Mouse (Mus musculus) 3134 (cell line): ENCODE measurements around the gene 4930579F01Rik.
"Not testable (repeated sequence)": the region's sequence is repeated elsewhere in the genome, so short reads cannot be mapped to it uniquely, and the experiment has no call there.

ENCODE experiments used
- DNase-seq: peaks from one replicate; pipeline ENCODE4 v3.0.0-alpha.2; 2011; ENCODE audit warnings: low spot score; ENCODE audit not compliant: insufficient read length; ENCODE audit errors: extremely low read depth

4930579F01Rik gene

DNA sequence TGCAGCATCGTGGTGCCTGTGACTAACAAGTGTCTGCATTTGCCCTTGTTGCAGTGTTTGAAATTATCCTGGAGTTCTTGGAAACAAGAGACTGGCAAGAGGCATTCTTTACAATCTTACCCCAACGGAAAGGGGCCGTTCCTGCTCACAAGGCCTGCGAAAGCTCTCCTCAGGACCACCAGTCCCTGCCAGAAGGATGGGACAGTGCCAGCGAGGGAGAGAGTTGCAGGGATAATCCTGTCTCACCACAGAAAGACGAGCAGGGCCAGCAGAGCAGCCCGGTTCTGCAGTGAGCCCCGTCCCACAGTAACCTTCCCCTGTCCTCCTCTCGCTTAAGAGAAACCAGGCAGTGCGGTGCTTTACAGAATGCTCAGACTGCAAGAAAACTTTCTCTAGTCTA is 37.0 kb downstream of the 4930579F01Rik start:
- no peak for DNase-seq

DNA sequence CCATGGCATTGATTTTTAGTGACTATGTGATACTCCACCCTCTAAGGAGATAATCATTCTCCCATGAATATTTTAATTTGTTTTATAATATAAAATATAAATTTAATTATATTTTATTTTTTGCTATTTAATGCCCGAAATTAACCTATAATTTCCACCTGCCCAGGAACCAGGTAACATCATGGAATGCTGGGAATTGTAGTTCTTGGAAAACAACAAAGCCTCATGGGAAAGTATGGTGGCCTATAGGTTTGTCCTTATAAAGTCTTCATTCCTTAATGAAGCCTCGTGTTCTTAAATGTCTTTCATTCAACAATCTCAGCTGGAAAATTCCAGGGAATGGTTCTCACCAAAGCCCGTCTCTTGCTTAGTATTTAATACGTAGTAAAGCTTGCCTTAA is 38.6 kb downstream of the 4930579F01Rik start:
- DNase-seq: no peak

DNA sequence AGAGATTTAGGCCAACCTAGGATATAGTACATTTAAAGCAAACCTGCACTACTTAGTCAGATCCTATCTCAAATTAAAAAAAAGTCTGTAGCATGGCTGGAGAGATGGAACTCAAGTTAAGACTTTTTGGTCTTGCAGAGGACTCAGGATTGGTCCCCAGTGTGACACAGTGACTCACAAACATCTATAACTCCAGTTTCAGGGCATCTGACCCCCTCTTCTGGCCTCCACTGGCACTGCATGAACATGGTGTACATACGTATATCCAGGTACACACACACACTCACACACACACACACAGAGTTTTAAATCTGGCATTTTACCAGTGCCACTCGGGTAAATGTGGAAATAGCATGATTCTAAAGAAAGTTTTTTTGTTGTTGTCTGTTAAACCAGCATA is 44.8 kb downstream of the 4930579F01Rik start:
- no peak for DNase-seq

DNA sequence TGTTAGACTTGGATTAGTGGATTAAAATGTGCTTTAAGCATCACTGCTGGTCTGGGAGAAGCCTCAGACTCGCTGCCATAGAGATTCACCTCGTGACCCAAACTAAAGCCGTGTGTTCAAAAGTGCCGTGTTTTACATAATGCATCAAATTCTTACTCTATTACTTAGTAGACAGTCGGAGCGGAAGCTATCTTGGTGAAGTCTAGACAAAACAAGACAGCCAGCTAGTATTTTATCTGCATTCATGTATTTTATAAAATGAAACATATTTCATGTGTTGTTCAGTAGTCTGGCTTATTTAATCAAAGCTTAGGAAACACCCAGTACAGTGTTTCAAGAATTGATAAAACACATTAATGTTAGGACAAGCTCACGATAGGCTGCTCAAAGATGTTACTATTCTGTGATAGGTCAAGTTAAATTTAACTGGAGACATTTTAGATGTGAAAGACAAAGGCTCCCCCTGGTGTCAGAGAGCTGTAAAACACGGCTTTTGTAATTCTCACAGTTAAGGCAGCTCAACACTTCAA is 48.9 kb downstream of the 4930579F01Rik start, which contains the start of gene Mttp:
Gene Mttp, minus strand, starts transcription at position 327 of the 530 bp plus-strand sequence.
- DNase-seq: peak; percentile 70

DNA sequence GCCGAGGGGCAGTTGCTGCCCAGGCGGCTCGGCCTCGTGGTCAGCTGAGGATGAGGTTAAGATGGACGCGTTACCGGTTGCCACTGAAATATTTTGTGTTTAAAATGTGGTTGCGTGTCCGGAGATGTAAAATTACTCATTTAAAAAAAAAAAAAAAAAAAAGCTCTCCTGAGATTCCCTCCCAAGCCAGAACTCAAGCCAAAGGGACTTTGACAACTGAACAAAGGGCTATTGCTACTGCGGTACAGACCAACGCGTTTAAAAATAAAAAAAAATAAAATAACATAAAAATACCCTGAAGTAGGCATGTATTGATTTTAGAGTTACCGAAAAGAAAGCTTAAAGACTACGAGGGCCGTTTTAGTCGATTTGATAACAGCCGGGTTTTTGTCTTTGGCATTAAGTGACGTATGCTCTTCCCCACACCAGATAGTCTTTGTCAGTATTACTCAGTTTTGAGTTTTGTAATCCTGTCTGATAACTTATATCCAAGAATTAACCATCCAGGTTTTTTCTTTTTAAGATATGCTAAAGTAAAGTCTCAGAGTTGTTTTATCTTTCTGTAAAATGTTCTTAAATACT is 49.5 kb downstream of the 4930579F01Rik start:
- DNase-seq: no peak

DNA sequence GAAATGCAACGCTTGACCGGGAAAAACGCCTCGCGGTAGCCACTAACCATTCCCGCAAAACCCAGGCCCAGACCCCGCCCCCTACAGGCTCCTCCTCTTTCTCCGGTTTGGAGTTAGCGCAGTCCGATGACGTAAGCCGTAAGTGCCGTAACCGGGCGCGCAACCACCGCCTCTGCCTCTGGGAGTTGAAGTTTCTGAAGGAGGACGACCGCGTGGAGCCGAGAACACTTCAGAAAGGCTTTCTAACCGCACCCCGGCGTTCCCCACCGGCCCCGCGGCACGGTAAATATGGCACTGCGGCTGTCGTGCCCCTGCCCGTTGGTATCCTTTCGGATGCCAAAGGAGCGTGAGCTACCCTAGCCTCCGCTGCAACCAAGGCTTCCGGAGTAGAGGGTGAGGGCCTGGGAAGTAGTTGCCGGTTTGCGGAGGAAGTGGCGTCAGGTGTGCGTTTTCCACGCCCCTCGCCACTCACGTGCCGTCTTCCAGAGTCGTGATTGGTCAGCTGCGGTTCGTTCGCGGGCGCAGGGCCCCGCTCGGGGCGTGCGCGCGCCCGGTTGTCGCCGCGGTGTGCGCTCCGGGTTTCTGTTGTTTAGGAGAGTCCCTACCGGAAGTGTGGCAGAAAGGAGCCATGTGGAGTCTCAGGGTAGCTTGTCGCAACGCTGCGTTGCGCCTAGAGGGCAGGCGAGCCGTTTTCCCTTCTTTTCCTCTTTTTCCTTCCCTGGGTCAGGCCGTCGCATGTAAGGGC is 50.1 kb downstream of the 4930579F01Rik start, which contains the start of gene Trmt10a:
Gene Trmt10a, plus strand, starts transcription at position 134 of the 745 bp plus-strand sequence.
- peak; percentile 100 for DNase-seq

DNA sequence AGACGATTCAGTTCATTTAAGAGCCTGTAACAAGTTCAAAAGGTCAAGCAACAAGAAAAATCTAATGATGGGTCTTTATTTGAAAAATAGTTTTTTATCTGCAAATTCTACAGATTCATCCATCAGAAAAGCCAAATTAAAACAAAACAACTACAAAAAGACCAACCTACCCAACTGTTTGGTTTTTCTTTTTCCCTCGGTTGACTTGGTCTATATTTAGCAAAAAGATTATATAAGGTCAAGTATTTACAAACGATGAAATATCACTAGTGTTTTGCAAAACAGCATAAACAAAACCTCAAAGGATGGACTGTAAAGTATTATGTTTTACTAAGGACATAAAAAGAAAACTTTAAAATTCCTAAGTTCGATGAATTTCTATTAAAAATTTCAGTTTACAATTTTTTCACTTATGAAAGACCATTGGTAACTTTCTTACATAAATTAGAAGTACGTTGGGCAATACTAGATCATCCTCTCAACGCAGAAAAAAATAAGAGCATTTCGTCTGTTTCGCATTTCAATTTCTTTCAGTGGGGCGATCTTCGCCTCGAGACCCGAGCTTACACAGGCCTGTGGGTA is 50.8 kb downstream of the 4930579F01Rik start:
- no peak for DNase-seq

DNA sequence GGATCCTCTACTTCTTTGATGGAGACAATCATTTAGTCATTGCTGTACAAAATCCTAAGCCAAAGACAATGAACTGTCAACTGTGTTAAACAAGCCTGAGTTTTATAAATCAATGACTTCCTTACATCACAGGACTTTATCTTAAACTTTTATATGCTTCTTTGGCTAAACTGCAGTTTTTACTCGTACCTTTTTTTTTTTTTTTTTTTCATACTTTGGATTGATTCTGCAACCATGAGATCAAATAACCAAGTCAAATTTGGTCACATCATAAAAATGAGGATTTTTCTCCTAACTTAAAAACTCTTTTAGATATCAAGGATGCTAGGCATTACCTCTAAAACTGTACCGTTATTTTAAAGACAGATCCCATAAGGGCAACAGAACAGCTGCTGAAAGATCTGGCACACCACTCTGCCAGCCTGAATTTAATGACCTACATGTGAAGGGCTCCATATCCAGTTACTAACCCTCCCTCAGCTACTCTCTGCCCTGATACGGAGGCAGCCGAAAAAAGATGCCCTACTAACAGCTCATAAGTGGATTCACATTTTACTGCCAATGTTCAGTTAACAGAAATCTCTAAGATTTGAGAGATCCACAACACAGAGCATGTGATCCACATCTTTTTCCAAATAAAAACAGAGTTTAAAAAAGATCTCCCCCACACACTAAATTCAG is 51.4 kb downstream of the 4930579F01Rik start:
- DNase-seq: no peak

DNA sequence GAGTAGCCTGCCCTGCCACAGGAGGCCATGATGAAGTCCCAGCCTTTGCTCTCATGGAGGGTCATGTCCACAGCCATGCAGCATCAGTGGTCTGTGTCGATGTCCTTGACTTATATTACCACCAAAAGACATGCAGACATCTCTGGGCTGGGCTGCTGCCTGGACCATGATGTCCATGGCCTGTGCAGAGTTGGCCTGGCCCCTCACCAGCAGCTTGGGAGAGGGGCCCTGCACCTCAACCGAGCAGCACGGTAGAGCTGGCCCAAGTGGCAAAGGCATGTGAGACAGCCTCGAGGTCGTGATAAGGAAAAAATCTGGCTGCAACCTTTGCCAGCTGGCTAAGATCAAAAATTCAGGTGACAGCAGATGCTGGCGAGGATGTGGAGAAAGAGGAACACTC is 54.0 kb downstream of the 4930579F01Rik start:
- DNase-seq: no peak

DNA sequence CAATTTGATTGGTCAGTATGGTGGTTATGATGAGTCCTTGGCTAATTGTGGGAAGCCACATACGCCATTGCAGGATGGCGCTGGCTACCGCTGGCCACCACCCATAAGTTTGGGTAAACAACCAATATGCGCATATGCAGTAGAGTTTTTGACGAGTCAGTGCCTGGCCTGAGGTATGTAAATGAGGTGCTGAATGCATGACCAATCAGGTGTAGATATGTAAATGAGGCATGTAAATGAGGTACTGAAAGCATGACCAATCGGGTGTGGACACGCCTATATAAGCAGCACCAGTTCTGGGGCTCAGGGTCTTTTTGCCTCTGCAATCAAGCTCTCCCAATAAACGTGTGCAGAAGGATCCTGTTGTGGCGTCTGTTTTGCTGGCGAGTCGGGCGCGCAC is 55.5 kb downstream of the 4930579F01Rik start:
- not testable (repeated sequence) for DNase-seq

DNA sequence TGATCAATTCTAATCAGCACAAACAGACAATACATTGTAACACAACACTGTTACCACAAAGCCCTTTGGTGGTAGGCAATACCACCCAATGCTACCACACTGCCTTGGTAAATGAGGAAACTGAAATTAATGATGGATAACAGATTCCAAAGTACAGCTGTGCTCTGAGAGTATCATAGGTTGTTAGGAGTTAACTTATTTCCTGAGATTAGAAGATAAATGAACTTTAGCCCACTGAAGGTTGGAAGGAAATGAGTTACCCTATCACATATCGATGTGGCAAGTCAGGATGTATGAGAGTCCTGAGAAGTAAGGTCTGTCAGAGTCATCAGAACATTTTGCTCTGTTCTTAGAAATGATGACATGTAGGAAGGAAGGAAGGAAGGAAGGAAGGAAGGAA is 59.1 kb downstream of the 4930579F01Rik start:
- no peak for DNase-seq

DNA sequence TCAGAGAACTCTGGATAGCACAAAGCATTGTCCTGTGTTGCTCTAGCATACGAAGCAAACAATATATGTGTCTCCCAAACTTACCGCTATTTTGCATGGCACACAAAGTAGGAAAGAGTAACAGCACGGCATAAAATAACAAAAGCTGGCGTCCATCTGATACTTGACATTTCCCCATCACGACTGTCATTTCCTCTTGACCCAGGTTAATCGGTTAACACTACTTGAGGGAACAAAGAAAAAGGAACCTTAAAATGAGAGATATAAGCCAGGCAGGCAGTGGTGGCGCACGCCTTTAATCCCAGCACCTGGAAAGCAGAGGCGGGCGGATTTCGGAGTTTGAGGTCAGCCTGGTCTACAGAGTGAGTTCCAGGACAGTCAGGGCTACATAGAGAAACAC is 59.7 kb downstream of the 4930579F01Rik start:
- DNase-seq: no peak

DNA sequence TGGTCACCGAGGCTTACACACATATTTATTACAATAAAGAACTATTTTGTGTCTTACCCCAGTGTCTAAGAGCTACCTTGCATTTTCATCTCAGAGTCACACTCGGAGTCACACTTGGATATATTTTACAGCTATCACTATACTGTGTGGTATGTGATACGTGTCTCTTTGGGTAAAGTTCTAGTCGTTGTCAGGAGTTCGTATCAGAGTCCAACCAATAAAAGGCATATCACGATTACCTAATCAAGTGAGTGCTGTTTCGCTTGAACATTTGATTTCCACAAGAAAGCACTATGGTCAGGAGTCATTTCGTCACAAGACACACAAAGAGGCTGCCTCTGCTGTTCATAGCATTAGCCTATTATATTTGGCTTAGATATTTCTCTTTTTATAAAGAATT is 60.2 kb downstream of the 4930579F01Rik start:
- DNase-seq: no peak

DNA sequence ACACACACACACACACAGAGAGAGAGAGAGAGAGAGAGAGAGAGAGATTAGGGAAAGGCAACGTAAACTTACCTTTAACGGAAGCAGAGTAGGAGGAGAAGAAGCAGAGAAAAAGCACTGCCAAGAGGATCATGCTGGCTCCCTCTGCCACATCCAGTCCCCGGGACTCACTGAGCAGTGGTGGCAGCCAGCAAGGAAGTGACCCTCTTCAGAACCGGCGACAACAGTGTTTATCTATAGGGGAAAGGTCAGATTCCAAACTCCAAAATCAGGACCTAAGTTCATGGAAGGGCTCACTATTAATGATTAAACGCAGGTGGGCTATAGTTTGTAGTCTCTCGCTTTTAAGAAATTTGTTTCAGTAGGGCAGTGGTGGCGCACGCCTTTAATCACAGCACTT is 62.5 kb downstream of the 4930579F01Rik start:
- no peak for DNase-seq

DNA sequence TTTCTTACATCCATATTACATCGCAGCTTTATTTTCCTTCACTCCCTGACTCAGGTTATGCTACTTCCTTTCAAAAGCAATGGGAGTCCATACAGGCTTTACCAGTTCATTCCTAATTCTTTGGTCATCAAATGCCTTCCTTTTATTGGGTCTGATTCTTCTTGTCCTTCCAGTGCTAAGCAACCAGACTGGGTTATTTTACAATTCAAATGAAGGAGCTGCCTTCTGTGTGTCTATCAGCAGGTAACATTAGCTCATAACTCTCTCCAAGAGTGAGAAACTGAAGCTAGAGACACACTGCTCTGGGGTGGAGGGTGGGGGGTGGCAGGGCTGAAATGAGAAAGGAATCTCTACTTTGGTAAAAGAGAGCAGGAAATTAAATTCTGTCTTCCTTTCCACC is 62.9 kb downstream of the 4930579F01Rik start:
- no peak for DNase-seq

DNA sequence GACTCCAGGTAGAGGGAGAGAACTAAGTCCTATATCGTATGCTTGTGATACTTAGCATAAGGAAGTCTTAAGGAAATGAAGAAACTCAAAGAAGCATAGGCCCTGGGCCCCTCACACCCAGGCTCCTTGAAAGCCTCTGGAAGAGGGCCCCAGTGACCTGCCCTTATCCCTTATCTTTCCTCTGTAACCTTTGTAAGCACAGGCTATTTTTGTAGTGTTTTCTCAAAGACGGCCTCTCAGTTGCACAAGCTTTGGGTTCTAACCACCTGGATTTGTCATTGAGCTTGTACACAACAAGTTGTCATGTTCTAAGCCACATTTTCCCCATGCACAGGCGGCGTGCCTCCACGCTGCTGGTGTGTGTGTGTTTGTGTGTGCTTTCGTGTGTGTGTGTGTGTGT is 64.5 kb downstream of the 4930579F01Rik start:
- no peak for DNase-seq

DNA sequence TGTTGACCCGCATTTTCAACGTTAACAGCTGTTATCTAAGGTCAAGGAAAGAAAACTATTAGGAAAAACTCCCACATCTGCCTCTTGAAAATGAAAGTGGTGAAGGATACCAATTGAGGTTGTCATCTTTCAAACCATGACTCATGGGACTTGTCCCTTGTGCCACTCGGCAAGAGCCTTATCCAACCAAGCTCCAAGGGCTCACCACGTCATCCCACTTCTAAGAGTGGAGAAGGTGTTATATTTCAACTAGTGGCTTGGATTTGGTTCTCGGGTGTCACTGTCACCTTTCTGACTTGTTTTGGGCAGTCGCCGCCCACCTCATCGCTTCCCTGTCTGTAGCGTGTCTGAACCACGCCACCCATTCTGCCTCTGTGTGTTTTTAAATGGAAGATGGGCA is 69.8 kb downstream of the 4930579F01Rik start:
- DNase-seq: no peak

DNA sequence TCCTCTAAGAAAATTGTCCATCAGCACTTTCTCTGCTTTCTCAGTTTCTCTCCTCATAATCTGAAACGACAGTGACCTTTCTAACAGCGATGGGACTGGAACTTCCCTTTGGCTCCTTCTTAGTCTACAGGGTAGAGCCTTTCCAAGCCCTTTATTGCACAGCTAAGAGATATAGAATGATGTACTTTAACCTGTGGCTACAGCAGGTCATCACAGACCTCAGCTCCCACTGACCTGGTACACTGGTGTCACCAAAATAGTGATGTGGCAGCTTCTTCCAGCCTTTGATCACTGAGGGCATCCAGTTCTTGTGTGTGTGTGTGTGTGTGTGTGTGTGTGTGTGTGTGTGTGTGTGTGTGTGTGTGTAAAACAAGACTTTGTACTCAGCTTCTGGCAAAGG is 72.2 kb downstream of the 4930579F01Rik start:
- DNase-seq: no peak

DNA sequence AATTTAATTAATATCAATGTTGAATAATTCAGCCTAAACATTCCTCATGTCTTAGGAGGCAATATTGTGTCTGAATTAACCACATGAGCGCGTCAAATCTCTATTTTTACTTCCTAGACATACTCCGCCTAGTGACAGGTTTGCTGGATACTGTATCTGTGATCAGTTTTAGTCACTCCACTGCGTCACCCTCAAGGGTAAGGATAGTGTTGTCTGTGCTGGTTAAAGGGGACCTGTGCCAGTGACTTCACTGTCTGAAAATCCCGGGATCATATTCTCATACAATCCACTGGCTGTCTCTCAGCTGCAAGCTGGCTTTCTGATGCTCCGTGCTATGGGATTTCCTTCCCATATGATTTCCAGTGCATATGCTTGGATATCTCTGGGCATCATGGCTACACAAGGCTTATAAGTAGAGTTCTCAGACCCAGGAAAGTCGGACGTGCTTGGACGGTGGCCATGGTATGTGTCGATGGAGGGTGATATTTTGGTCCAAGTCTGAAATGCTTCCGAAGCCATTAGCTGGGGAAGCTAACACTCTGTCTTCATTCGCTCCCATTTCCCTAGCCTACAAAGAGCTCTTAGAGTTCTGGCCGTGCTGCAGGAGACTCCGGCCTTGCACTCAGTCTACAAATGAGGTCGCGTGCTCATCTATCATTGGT is 74.0 kb downstream of the 4930579F01Rik start:
- no peak for DNase-seq

DNA sequence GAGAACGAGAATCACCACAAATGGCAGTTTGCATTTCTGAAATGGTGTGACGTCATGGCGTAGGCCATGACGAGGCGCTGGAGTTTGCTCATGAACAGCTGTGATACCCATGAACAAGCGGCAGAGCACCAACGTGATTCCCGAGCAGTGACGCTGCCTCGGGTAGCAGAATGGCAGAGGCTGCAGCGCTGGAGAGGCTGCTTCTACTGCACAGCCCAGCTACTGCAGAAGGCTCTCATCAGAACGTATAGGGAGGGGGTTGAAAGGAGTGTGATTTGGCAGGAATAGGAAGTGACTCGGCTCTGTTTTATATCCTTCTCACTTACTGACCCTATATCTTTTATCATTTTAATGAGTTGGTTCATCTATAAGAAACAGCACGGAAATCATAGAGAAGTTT is 74.8 kb downstream of the 4930579F01Rik start:
- no peak for DNase-seq

DNA sequence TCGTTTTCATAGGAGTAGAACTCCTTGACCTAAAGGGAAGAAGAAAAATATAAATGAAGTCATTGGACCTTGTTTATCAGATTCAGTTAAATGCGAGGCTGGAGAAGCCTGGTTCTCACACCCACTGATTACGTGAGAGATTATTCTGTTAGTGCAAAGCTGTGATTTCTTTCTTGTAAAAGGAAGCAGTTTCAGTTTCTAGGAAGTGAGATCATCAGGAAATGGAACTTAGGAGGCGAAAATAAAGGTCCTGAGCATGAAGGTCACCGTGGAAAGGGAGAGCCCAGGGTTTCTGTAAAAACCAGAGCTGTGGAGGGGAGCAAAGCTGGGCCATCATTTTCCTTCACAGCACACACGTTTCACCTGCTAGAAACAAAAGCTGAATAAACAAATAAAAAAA is 75.2 kb downstream of the 4930579F01Rik start:
- no peak for DNase-seq
